ENCODE assay signal across 9 mouse cellular contexts in the genomic region with DNA sequence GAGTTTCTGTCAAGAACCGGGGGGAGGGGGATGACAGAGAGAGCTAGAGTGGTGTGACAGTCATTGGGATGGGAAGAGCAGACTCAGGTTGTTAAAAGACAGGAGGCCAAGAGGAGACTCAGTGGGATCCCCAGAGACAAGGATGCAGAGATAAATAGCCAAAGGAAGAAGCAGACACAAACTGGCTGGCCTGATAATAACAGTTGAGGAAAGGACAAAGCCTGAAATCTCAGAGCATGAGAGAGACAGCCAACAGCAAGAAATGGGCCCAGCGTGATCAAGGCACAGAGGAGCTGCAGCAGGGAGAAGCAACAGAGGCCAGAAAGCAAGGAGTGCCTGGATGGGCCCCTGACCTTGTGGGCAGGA. TPM values are rescaled to one million over a fixed set of nuclear protein-coding genes. Genes with fewer than 3 reads are reported as not detected.
DNase-seq lines count a peak whose midpoint lies in the region; ATAC-seq and TF ChIP-seq lines count a peak whose summit lies in the region.
"Had no signal": no experiment of that assay in that cellular context is flagged by ENCODE, and none has a peak within 500 bp of the region (broad histone marks: within the 10 kb centered on the region; RNA-seq: fewer than 3 reads in every experiment).

No protein-coding gene starts in this region.

- no peak for ATAC-seq in embryonic facial prominence, embryonic 13.5 days (ENCODE audit: insufficient number of reproducible peaks, insufficient read depth, low FRiP score, low TSS enrichment, low read depth)
- no peak for ATAC-seq in intestine, embryonic 15.5 days
- no peak for ATAC-seq in neural tube, embryonic 13.5 days (ENCODE audit: low read depth)

- TF ChIP-seq CTCF in lung, adult 2 months (IDR thresholded peaks at IDR 0.05; ENCODE audit: insufficient read depth, low read length): no peak

- TF ChIP-seq POLR2A in lung, adult 2 months (IDR thresholded peaks at IDR 0.05; ENCODE audit: borderline replicate concordance, extremely low read depth, low read depth, low read length): no peak

- WGBS in lung, adult 2 months: 24% methylated on average over 2 of the region's 2 CpGs
- 55% methylated on average over 2 of the region's 2 CpGs for WGBS in embryonic facial prominence, embryonic 13.5 days
- 42% methylated on average over 2 of the region's 2 CpGs for WGBS in intestine, embryonic 15.5 days
- WGBS in neural tube, embryonic 13.5 days: 45% methylated on average over 2 of the region's 2 CpGs

- H3K9ac ChIP-seq in embryonic facial prominence, embryonic 13.5 days: peak overlapping the region; percentile 84
- H3K9ac ChIP-seq in intestine, embryonic 15.5 days: peak overlapping the region; percentile 76
- H3K9ac ChIP-seq in neural tube, embryonic 13.5 days: peak overlapping the region; percentile 78

- H3K36me3 ChIP-seq in embryonic facial prominence, embryonic 13.5 days: no peaks in the 10 kb centered on the region
- no peaks in the 10 kb centered on the region for H3K36me3 ChIP-seq in intestine, embryonic 15.5 days
- H3K36me3 ChIP-seq in neural tube, embryonic 13.5 days: no peaks in the 10 kb centered on the region

- H3K4me3 ChIP-seq in lung, adult 2 months (replicated peaks; ENCODE audit: extremely low read depth, low read depth, low read length): peak overlapping the region; percentile 69
- H3K4me3 ChIP-seq in embryonic facial prominence, embryonic 13.5 days: peak overlapping the region; percentile 81
- peak overlapping the region; percentile 83 for H3K4me3 ChIP-seq in intestine, embryonic 15.5 days (replicated peaks)
- H3K4me3 ChIP-seq in neural tube, embryonic 13.5 days: peak overlapping the region; percentile 66

- peak overlapping the region; percentile 87 for H3K27ac ChIP-seq in embryonic facial prominence, embryonic 13.5 days
- H3K27ac ChIP-seq in intestine, embryonic 15.5 days: peak overlapping the region; percentile 92
- peak overlapping the region; percentile 74 for H3K27ac ChIP-seq in neural tube, embryonic 13.5 days (replicated peaks)

- DNase-seq in lung, adult 2 months: no peak
- DNase-seq in lung, adult 18-20 months: no peak
- no peak for DNase-seq in frontal cortex, postnatal 36 days (ENCODE audit: low spot score in 2 of 2)
- no peak for DNase-seq in thymus, postnatal 0 days (ENCODE audit: low spot score)
- DNase-seq in adrenal gland, postnatal 25 days: no peak

- H3K4me1 ChIP-seq in lung, adult 2 months (ENCODE audit: control insufficient read depth, insufficient read depth, low read length): peaks cover 22% of the 10 kb centered on the region
- H3K4me1 ChIP-seq in embryonic facial prominence, embryonic 13.5 days: peaks cover 40% of the 10 kb centered on the region
- H3K4me1 ChIP-seq in intestine, embryonic 15.5 days (replicated peaks): peaks cover 21% of the 10 kb centered on the region
- H3K4me1 ChIP-seq in neural tube, embryonic 13.5 days (replicated peaks): peaks cover 47% of the 10 kb centered on the region

- peak overlapping the region; percentile 76 for H3K4me2 ChIP-seq in embryonic facial prominence, embryonic 13.5 days
- peak overlapping the region; percentile 78 for H3K4me2 ChIP-seq in intestine, embryonic 15.5 days (replicated peaks)
- peak overlapping the region; percentile 75 for H3K4me2 ChIP-seq in neural tube, embryonic 13.5 days

- no peaks in the 10 kb centered on the region for H3K27me3 ChIP-seq in embryonic facial prominence, embryonic 13.5 days
- H3K27me3 ChIP-seq in intestine, embryonic 15.5 days (replicated peaks): no peaks in the 10 kb centered on the region
- H3K27me3 ChIP-seq in neural tube, embryonic 13.5 days: no peaks in the 10 kb centered on the region

- H3K9me3 ChIP-seq in embryonic facial prominence, embryonic 13.5 days: no peaks in the 10 kb centered on the region
- no peaks in the 10 kb centered on the region for H3K9me3 ChIP-seq in intestine, embryonic 15.5 days
- no peaks in the 10 kb centered on the region for H3K9me3 ChIP-seq in neural tube, embryonic 13.5 days

RNA-seq across cellular contexts. Expression of gene Arhgef1, which starts 0.5 kb away (rescaled TPM):
- polyA plus RNA-seq in lung, adult 2 months (2012; rRNA removed): 360 and 365 TPM in 2 replicates
- polyA plus RNA-seq in embryonic facial prominence, embryonic 13.5 days (2015; fragmentation: Nextera tagmentation; extraction: Ambion mirVana): 115 and 122 TPM in 2 replicates
- polyA plus RNA-seq in intestine, embryonic 15.5 days (2015; fragmentation: Nextera tagmentation; extraction: Ambion mirVana): 76.5 and 77.7 TPM in 2 replicates
- 61.9 and 63.8 TPM in 2 replicates for polyA plus RNA-seq in neural tube, embryonic 13.5 days (2015; fragmentation: Nextera tagmentation; extraction: Ambion mirVana)
- polyA plus RNA-seq in thymus, postnatal 0 days (2015; fragmentation: Nextera tagmentation; extraction: Ambion mirVana): 244 and 341 TPM in 2 replicates
- 126 and 138 TPM in 2 replicates for total RNA-seq in adrenal gland, postnatal 25 days (2021)

RNA-seq across cellular contexts. Expression of gene Cd79a, which starts 5.1 kb away (rescaled TPM):
- polyA plus RNA-seq in lung, adult 2 months (2012; rRNA removed): 49.6 and 61.7 TPM in 2 replicates
- 0.41 and 0.89 TPM in 2 replicates for polyA plus RNA-seq in embryonic facial prominence, embryonic 13.5 days (2015; fragmentation: Nextera tagmentation; extraction: Ambion mirVana)
- 0.19 and 0.29 TPM in 2 replicates for polyA plus RNA-seq in intestine, embryonic 15.5 days (2015; fragmentation: Nextera tagmentation; extraction: Ambion mirVana)
- polyA plus RNA-seq in neural tube, embryonic 13.5 days (2015; fragmentation: Nextera tagmentation; extraction: Ambion mirVana): 0.31 and 0.33 TPM in 2 replicates
- polyA plus RNA-seq in thymus, postnatal 0 days (2015; fragmentation: Nextera tagmentation; extraction: Ambion mirVana): 1.1 and 1.5 TPM in 2 replicates
- 0.91 and 1.0 TPM in 2 replicates for total RNA-seq in adrenal gland, postnatal 25 days (2021)

RNA-seq across cellular contexts. Expression of gene Rps19, which starts 18.1 kb away (rescaled TPM):
- 429 and 452 TPM in 2 replicates for polyA plus RNA-seq in lung, adult 2 months (2012; rRNA removed)
- 2,967 and 3,152 TPM in 2 replicates for polyA plus RNA-seq in embryonic facial prominence, embryonic 13.5 days (2015; fragmentation: Nextera tagmentation; extraction: Ambion mirVana)
- 2,486 and 2,546 TPM in 2 replicates for polyA plus RNA-seq in intestine, embryonic 15.5 days (2015; fragmentation: Nextera tagmentation; extraction: Ambion mirVana)
- 1,220 and 1,295 TPM in 2 replicates for polyA plus RNA-seq in neural tube, embryonic 13.5 days (2015; fragmentation: Nextera tagmentation; extraction: Ambion mirVana)
- 2,922 and 3,108 TPM in 2 replicates for polyA plus RNA-seq in thymus, postnatal 0 days (2015; fragmentation: Nextera tagmentation; extraction: Ambion mirVana)
- 564 and 876 TPM in 2 replicates for total RNA-seq in adrenal gland, postnatal 25 days (2021)

RNA-seq across cellular contexts. Expression of gene Dmrtc2, which starts 32.4 kb away (rescaled TPM):
- polyA plus RNA-seq in lung, adult 2 months (2012; rRNA removed): not detected in 2 replicates
- not detected in 2 replicates for polyA plus RNA-seq in embryonic facial prominence, embryonic 13.5 days (2015; fragmentation: Nextera tagmentation; extraction: Ambion mirVana)
- not detected in 2 replicates for polyA plus RNA-seq in intestine, embryonic 15.5 days (2015; fragmentation: Nextera tagmentation; extraction: Ambion mirVana)
- polyA plus RNA-seq in neural tube, embryonic 13.5 days (2015; fragmentation: Nextera tagmentation; extraction: Ambion mirVana): not detected in 2 replicates
- polyA plus RNA-seq in thymus, postnatal 0 days (2015; fragmentation: Nextera tagmentation; extraction: Ambion mirVana): 0.08 and 0.10 TPM in 2 replicates
- not detected in 2 replicates for total RNA-seq in adrenal gland, postnatal 25 days (2021)
- total RNA-seq: adrenal gland, adult 18-20 months had no signal

RNA-seq across cellular contexts. Expression of gene Lypd4, which starts 32.5 kb away (rescaled TPM):
- polyA plus RNA-seq in lung, adult 2 months (2012; rRNA removed): not detected in 2 replicates
- polyA plus RNA-seq in embryonic facial prominence, embryonic 13.5 days (2015; fragmentation: Nextera tagmentation; extraction: Ambion mirVana): not detected in 2 replicates
- polyA plus RNA-seq in intestine, embryonic 15.5 days (2015; fragmentation: Nextera tagmentation; extraction: Ambion mirVana): not detected in 2 replicates
- not detected in 2 replicates for polyA plus RNA-seq in neural tube, embryonic 13.5 days (2015; fragmentation: Nextera tagmentation; extraction: Ambion mirVana)
- polyA plus RNA-seq in thymus, postnatal 0 days (2015; fragmentation: Nextera tagmentation; extraction: Ambion mirVana): not detected in 2 replicates
- not detected in 2 replicates for total RNA-seq in adrenal gland, postnatal 25 days (2021)
- total RNA-seq: adrenal gland, adult 18-20 months had no signal

Comparison
In these comparisons a context has a peak if more than half of its experiments do, and no peak if none do; other contexts are left out.
1. RNA of gene Cd79a, which starts 5.1 kb away (polyA plus RNA-seq): 49.6 to 61.7 TPM in lung, adult 2 months; 1.1 to 1.5 TPM in thymus, postnatal 0 days, 0.41 to 0.89 TPM in embryonic facial prominence, embryonic 13.5 days, 0.31 to 0.33 TPM in neural tube, embryonic 13.5 days and 0.19 to 0.29 TPM in intestine, embryonic 15.5 days; every median in the first group is over 10 times any median in the second.
2. Peak in every context shown above with its lines, with median percentiles within 50 percentile points of each other: H3K4me3 ChIP-seq, H3K27ac ChIP-seq, H3K4me2 ChIP-seq and H3K9ac ChIP-seq.